Comparison of ENCODE assay signal across 13 mouse cellular contexts in genomic region chr16:96563350-96564257, GRCm38 (mm10).
DNase-seq lines count a peak whose midpoint lies in the region; ATAC-seq lines count a peak whose summit lies in the region.
"Had no signal": no experiment of that assay in that cellular context is flagged by ENCODE, and none has a peak within 500 bp of the region (broad histone marks: within the 10 kb centered on the region; RNA-seq: fewer than 3 reads in every experiment).

No protein-coding gene starts in this region.

- no peak for ATAC-seq in intestine, embryonic 14.5 days (replicated peaks; ENCODE audit: low FRiP score, low TSS enrichment, low read depth)
- no peak for ATAC-seq in intestine, embryonic 16.5 days
- peak; percentile 55 for ATAC-seq in embryonic facial prominence, embryonic 14.5 days (ENCODE audit: low read depth)
- ATAC-seq in hindbrain, embryonic 16.5 days: peak; percentile 86
- ATAC-seq in midbrain, embryonic 16.5 days: peak; percentile 81
- ATAC-seq: liver, embryonic 12.5 days had no signal

- 0 out of 2 replicates have a peak, but pooled peaks cover 6% of the 10 kb centered on the region for H3K4me1 ChIP-seq in intestine, embryonic 14.5 days (replicated peaks; ENCODE audit: control insufficient read depth, insufficient read depth, low read length)
- H3K4me1 ChIP-seq in intestine, embryonic 16.5 days (ENCODE audit: control insufficient read depth, insufficient read depth, low read length): no peaks in the 10 kb centered on the region
- no peaks in the 10 kb centered on the region; the same call in 1 of the 2 replicates for H3K4me1 ChIP-seq in embryonic facial prominence, embryonic 14.5 days (ENCODE audit: control insufficient read depth, insufficient read depth, low read length)
- peaks cover 7% of the 10 kb centered on the region for H3K4me1 ChIP-seq in hindbrain, embryonic 16.5 days (ENCODE audit: control insufficient read depth, insufficient read depth, low read depth, low read length)
- peaks cover 12% of the 10 kb centered on the region for H3K4me1 ChIP-seq in midbrain, embryonic 16.5 days (ENCODE audit: control insufficient read depth, insufficient read depth, low read length)
- H3K4me1 ChIP-seq: heart, embryonic 13.5 days; liver, embryonic 12.5 days had no signal

- 47% methylated on average over 8 of the region's 8 CpGs for WGBS in intestine, embryonic 14.5 days
- WGBS in intestine, embryonic 16.5 days: 53% methylated on average over 8 of the region's 8 CpGs
- WGBS in embryonic facial prominence, embryonic 14.5 days: 42% methylated on average over 8 of the region's 8 CpGs
- 24% methylated on average over 8 of the region's 8 CpGs for WGBS in hindbrain, embryonic 16.5 days
- 33% methylated on average over 8 of the region's 8 CpGs for WGBS in midbrain, embryonic 16.5 days

- no peak overlapping the region for H3K9ac ChIP-seq in intestine, embryonic 14.5 days (ENCODE audit: low read length)
- H3K9ac ChIP-seq in intestine, embryonic 16.5 days (ENCODE audit: low read depth, low read length): no peak overlapping the region
- no peak overlapping the region for H3K9ac ChIP-seq in embryonic facial prominence, embryonic 14.5 days (ENCODE audit: low read depth, low read length)
- H3K9ac ChIP-seq in hindbrain, embryonic 16.5 days (ENCODE audit: low read depth, low read length): no peak overlapping the region
- H3K9ac ChIP-seq in midbrain, embryonic 16.5 days (ENCODE audit: low read depth, low read length): no peak overlapping the region
- H3K9ac ChIP-seq: heart, embryonic 13.5 days; liver, embryonic 12.5 days; stomach, embryonic 15.5 days had no signal

- 0 out of 2 replicates have a peak overlapping the region, but pooled peaks have one; percentile 16 for H3K27ac ChIP-seq in intestine, embryonic 14.5 days (ENCODE audit: low read depth)
- no peak overlapping the region for H3K27ac ChIP-seq in intestine, embryonic 16.5 days (ENCODE audit: low read length)
- no peak overlapping the region for H3K27ac ChIP-seq in embryonic facial prominence, embryonic 14.5 days (replicated peaks; ENCODE audit: low read depth, low read length)
- peak overlapping the region; percentile 67 for H3K27ac ChIP-seq in hindbrain, embryonic 16.5 days (ENCODE audit: low read depth, low read length)
- peak overlapping the region; percentile 70 for H3K27ac ChIP-seq in midbrain, embryonic 16.5 days (ENCODE audit: low read length)
- H3K27ac ChIP-seq: heart, embryonic 13.5 days; liver, embryonic 12.5 days; stomach, embryonic 15.5 days had no signal

- H3K9me3 ChIP-seq in intestine, embryonic 14.5 days (ENCODE audit: control insufficient read depth, low read length): no peaks in the 10 kb centered on the region
- H3K9me3 ChIP-seq in intestine, embryonic 16.5 days (ENCODE audit: control insufficient read depth, low read length): no peaks in the 10 kb centered on the region
- H3K9me3 ChIP-seq in embryonic facial prominence, embryonic 14.5 days (ENCODE audit: control insufficient read depth, low read length): no peaks in the 10 kb centered on the region
- H3K9me3 ChIP-seq in hindbrain, embryonic 16.5 days (ENCODE audit: control insufficient read depth, low read length): no peaks in the 10 kb centered on the region
- H3K9me3 ChIP-seq in midbrain, embryonic 16.5 days (replicated peaks; ENCODE audit: control insufficient read depth, low read length, poor library complexity, severe bottlenecking): no peaks in the 10 kb centered on the region
- H3K9me3 ChIP-seq: heart, embryonic 13.5 days; liver, embryonic 12.5 days; stomach, embryonic 15.5 days had no signal

- DNase-seq in intestine, embryonic 14.5 days (ENCODE audit: low spot score): no peak
- peak; percentile 63 for DNase-seq in embryonic facial prominence, embryonic 14.5 days (ENCODE audit: low spot score)
- no peak for DNase-seq in thymus, postnatal 4 days
- no peak for DNase-seq in ovary, postnatal 36 days (ENCODE audit: low spot score)
- DNase-seq: gastrocnemius, postnatal 14 days; kidney, postnatal 10 days; thymus, postnatal 36 days had no signal

- no peaks in the 10 kb centered on the region for H3K36me3 ChIP-seq in intestine, embryonic 14.5 days (ENCODE audit: control insufficient read depth, insufficient read depth, low read length)
- no peaks in the 10 kb centered on the region for H3K36me3 ChIP-seq in intestine, embryonic 16.5 days (ENCODE audit: control insufficient read depth, insufficient read depth, low read length)
- H3K36me3 ChIP-seq in embryonic facial prominence, embryonic 14.5 days (ENCODE audit: control insufficient read depth, insufficient read depth, low read length): no peaks in the 10 kb centered on the region
- no peaks in the 10 kb centered on the region for H3K36me3 ChIP-seq in hindbrain, embryonic 16.5 days (ENCODE audit: control insufficient read depth, insufficient read depth, low read length)
- H3K36me3 ChIP-seq in midbrain, embryonic 16.5 days (ENCODE audit: control insufficient read depth, insufficient read depth, low read length): no peaks in the 10 kb centered on the region
- H3K36me3 ChIP-seq: heart, embryonic 13.5 days; liver, embryonic 12.5 days; stomach, embryonic 15.5 days had no signal

- no peak overlapping the region for H3K4me2 ChIP-seq in intestine, embryonic 14.5 days (ENCODE audit: low read length)
- no peak overlapping the region for H3K4me2 ChIP-seq in intestine, embryonic 16.5 days (ENCODE audit: low read depth, low read length)
- H3K4me2 ChIP-seq in embryonic facial prominence, embryonic 14.5 days (ENCODE audit: low read depth, low read length): no peak overlapping the region
- no peak overlapping the region for H3K4me2 ChIP-seq in hindbrain, embryonic 16.5 days (ENCODE audit: low read length)
- peak overlapping the region; percentile 9; the same call in 1 of the 2 replicates for H3K4me2 ChIP-seq in midbrain, embryonic 16.5 days (ENCODE audit: low read length)
- H3K4me2 ChIP-seq: heart, embryonic 13.5 days; liver, embryonic 12.5 days; stomach, embryonic 15.5 days had no signal

- H3K4me3 ChIP-seq in intestine, embryonic 14.5 days (ENCODE audit: low read depth, low read length): no peak overlapping the region
- H3K4me3 ChIP-seq in intestine, embryonic 16.5 days (ENCODE audit: low read length): no peak overlapping the region
- no peak overlapping the region for H3K4me3 ChIP-seq in embryonic facial prominence, embryonic 14.5 days (ENCODE audit: low read depth, low read length)
- H3K4me3 ChIP-seq in hindbrain, embryonic 16.5 days (ENCODE audit: low read length): no peak overlapping the region
- H3K4me3 ChIP-seq in midbrain, embryonic 16.5 days (ENCODE audit: low read depth, low read length): no peak overlapping the region
- H3K4me3 ChIP-seq: heart, embryonic 13.5 days; liver, embryonic 12.5 days; stomach, embryonic 15.5 days had no signal

- no peaks in the 10 kb centered on the region for H3K27me3 ChIP-seq in intestine, embryonic 14.5 days (replicated peaks; ENCODE audit: control insufficient read depth, insufficient read depth, low read length)
- no peaks in the 10 kb centered on the region for H3K27me3 ChIP-seq in intestine, embryonic 16.5 days (replicated peaks; ENCODE audit: control insufficient read depth, insufficient read depth, low read length)
- no peaks in the 10 kb centered on the region for H3K27me3 ChIP-seq in embryonic facial prominence, embryonic 14.5 days (replicated peaks; ENCODE audit: control insufficient read depth, insufficient read depth, low read length)
- H3K27me3 ChIP-seq in hindbrain, embryonic 16.5 days (replicated peaks; ENCODE audit: control insufficient read depth, insufficient read depth, low read length): no peaks in the 10 kb centered on the region
- no peaks in the 10 kb centered on the region for H3K27me3 ChIP-seq in midbrain, embryonic 16.5 days (ENCODE audit: control insufficient read depth, insufficient read depth, low read depth, low read length)
- H3K27me3 ChIP-seq: liver, embryonic 12.5 days; stomach, embryonic 15.5 days had no signal

Comparison
In these comparisons a context has a peak if more than half of its experiments do, and no peak if none do; other contexts are left out.
1. H3K27ac ChIP-seq: peak in intestine, embryonic 14.5 days (single experiment), hindbrain, embryonic 16.5 days (single experiment) and midbrain, embryonic 16.5 days (single experiment); none in intestine, embryonic 16.5 days (single experiment) and embryonic facial prominence, embryonic 14.5 days (single experiment).
2. ATAC-seq: peak in embryonic facial prominence, embryonic 14.5 days (single experiment), hindbrain, embryonic 16.5 days (single experiment) and midbrain, embryonic 16.5 days (single experiment); none in intestine, embryonic 14.5 days (single experiment) and intestine, embryonic 16.5 days (single experiment).